Mouse (Mus musculus): ENCODE results near the gene Plcb3.

GRCm38 (mm10) chr19:6995255-6995991, 19.2 kb upstream of the Plcb3 start:
- TF ChIP-seq POLR2A (IDR thresholded peaks at IDR 0.05; ENCODE audit: control insufficient read depth, extremely low read depth, insufficient read depth, low read length, poor library complexity) (0 out of 2 replicates have a peak, but pooled peaks have one; percentile 23), CTCF (IDR thresholded peaks at IDR 0.05; ENCODE audit: borderline replicate concordance, control insufficient read depth, extremely low read depth, insufficient read depth, low read length, poor library complexity) (no peak)

All from thymus, adult 2 months (tissue).